Mouse (Mus musculus) frontal cortex, postnatal 14 days (tissue): ENCODE results near the gene Xpr1.

ENCODE experiments used
- DNase-seq, 2 experiments: peaks; one replicate each; pipeline ENCODE4 v3.0.0; 2022; ENCODE audit warnings: low spot score in 2 of 2

The Xpr1 gene

GRCm38 (mm10) chr1:155251596-155251995 is 165.6 kb downstream of the Xpr1 start:
- DNase-seq, result peak in 1 of 2 experiments; percentile 2

- DNase-seq, result peak in 1 of 2 experiments; percentile 2
Measured at GRCm38 (mm10) chr1:155250531-155251135, 166.6 kb downstream of the Xpr1 start.

- DNase-seq, result no peak
Measured at GRCm38 (mm10) chr1:155249896-155250295, 167.3 kb downstream of the Xpr1 start.

- peak; percentile 2 to 4 for DNase-seq
Measured at GRCm38 (mm10) chr1:155248041-155248440, 169.2 kb downstream of the Xpr1 start.

GRCm38 (mm10) chr1:155247441-155247840 is 169.8 kb downstream of the Xpr1 start:
- no peak for DNase-seq

GRCm38 (mm10) chr1:155245516-155245915 is 171.7 kb downstream of the Xpr1 start:
- DNase-seq, result peak in 1 of 2 experiments; percentile 1

- DNase-seq, result peak; percentile 4 to 6
Measured at GRCm38 (mm10) chr1:155244771-155245211, 172.4 kb downstream of the Xpr1 start.

GRCm38 (mm10) chr1:155243797-155244770 is 173.1 kb downstream of the Xpr1 start, which contains the start of gene BC034090:
Gene BC034090 (minus strand): TSS chr1:155244444.
- peak in 1 of 2 experiments; percentile 10 for DNase-seq

GRCm38 (mm10) chr1:155242488-155242745 is 174.8 kb downstream of the Xpr1 start:
- DNase-seq, result no peak

- DNase-seq, result no peak
Measured at GRCm38 (mm10) chr1:155241701-155242487, 175.3 kb downstream of the Xpr1 start.

GRCm38 (mm10) chr1:155239962-155240717 is 177.1 kb downstream of the Xpr1 start:
- no peak for DNase-seq

- no peak for DNase-seq
Measured at GRCm38 (mm10) chr1:155239169-155239568, 178.0 kb downstream of the Xpr1 start.

GRCm38 (mm10) chr1:155238126-155238525 is 179.1 kb downstream of the Xpr1 start:
- DNase-seq, result no peak

GRCm38 (mm10) chr1:155237390-155237789 is 179.8 kb downstream of the Xpr1 start:
- DNase-seq, result no peak

- peak in 1 of 2 experiments; percentile 13 for DNase-seq
Measured at GRCm38 (mm10) chr1:155236306-155237024, 180.8 kb downstream of the Xpr1 start.

- DNase-seq, result no peak
Measured at GRCm38 (mm10) chr1:155235641-155236040, 181.6 kb downstream of the Xpr1 start.

- peak in 1 of 2 experiments; percentile 55 for DNase-seq
Measured at GRCm38 (mm10) chr1:155233931-155234607, 183.1 kb downstream of the Xpr1 start.

GRCm38 (mm10) chr1:155233378-155233777 is 183.8 kb downstream of the Xpr1 start:
- peak in 1 of 2 experiments; percentile 5 for DNase-seq

- DNase-seq, result peak in 1 of 2 experiments; percentile 4
Measured at GRCm38 (mm10) chr1:155232786-155233185, 184.4 kb downstream of the Xpr1 start.

- DNase-seq, result no peak
Measured at GRCm38 (mm10) chr1:155232385-155232784, 184.8 kb downstream of the Xpr1 start.
